Mouse (Mus musculus): ENCODE measurements at regions not wholly inside any gene's neighbourhood (a gene's known extent, or its start where the extent isn't known, plus 50 kb on each side); places are given as distances from the start of the nearest gene placed in this dataset.

- TF ChIP-seq CTCF (IDR thresholded peaks at IDR 0.05; ENCODE audit: low read depth) (no peak), EP300 (optimal IDR thresholded peaks at IDR 0.05) (no peak)
Observed at GRCm38 (mm10) chr13:37550584-37550983, 205.6 kb downstream of the Ly86 start.

All from stomach, postnatal 0 days (tissue).